Mouse (Mus musculus): ENCODE data around the gene Cabp2. TPM values are rescaled to one million over a fixed set of nuclear protein-coding genes. Genes with fewer than 3 reads are reported as not detected.

The Cabp2 gene
- polyA plus RNA-seq (2012; rRNA removed): 2.5 TPM in 1 of 2 replicates, not detected in the other

GRCm38 (mm10) chr19:4081394-4081793 lies at the start of gene Cabp2:
Gene Cabp2 (plus strand): TSS chr19:4081578.

GRCm38 (mm10) chr19:4037788-4038232 lies 43.6 kb upstream of the Cabp2 start, which contains the start of gene Gstp1:
Gene Gstp1 (minus strand): TSS chr19:4037985.

GRCm38 (mm10) chr19:4045966-4046865 lies 35.2 kb upstream of the Cabp2 start, which contains the start of gene Gstp2:
Gene Gstp2 (minus strand): TSS chr19:4046023.

GRCm38 (mm10) chr19:4059069-4059740 lies 22.2 kb upstream of the Cabp2 start, which contains the start of gene Gstp3:
Gene Gstp3 (minus strand): TSS chr19:4059569.

GRCm38 (mm10) chr19:4096642-4097440 lies 15.5 kb downstream of the Cabp2 start, which contains the start of gene Cdk2ap2:
Gene Cdk2ap2 (plus strand): TSS chr19:4097182.

GRCm38 (mm10) chr19:4099837-4100717 lies 18.7 kb downstream of the Cabp2 start, which contains the start of gene Pitpnm1:
Gene Pitpnm1 (plus strand): TSS chr19:4099998.

GRCm38 (mm10) chr19:4125741-4126696 lies 44.6 kb downstream of the Cabp2 start, which contains the start of gene Aip:
Gene Aip (minus strand): TSS chr19:4125858.

Other genes with a start within 250 kb of the Cabp2 start
- gene Chka, start 229.8 kb upstream of the Cabp2 start, polyA plus RNA-seq (2012; rRNA removed): 35.3 and 37.1 TPM in 2 replicates
- gene Tcirg1, start 174.4 kb upstream of the Cabp2 start, polyA plus RNA-seq (2012; rRNA removed): 146 and 188 TPM in 2 replicates
- 279 and 336 TPM in 2 replicates for gene Ndufs8, start 168.8 kb upstream of the Cabp2 start, polyA plus RNA-seq (2012; rRNA removed)
- gene Aldh3b1, start 151.8 kb upstream of the Cabp2 start, polyA plus RNA-seq (2012; rRNA removed): 14.9 and 17.0 TPM in 2 replicates
- 160 and 202 TPM in 2 replicates for gene Unc93b1, start 146.4 kb upstream of the Cabp2 start, polyA plus RNA-seq (2012; rRNA removed)
- gene Aldh3b3, start 122.9 kb upstream of the Cabp2 start, polyA plus RNA-seq (2012; rRNA removed): 0.15 and 0.35 TPM in 2 replicates
- 14.5 and 14.7 TPM in 2 replicates for gene Aldh3b2, start 109.2 kb upstream of the Cabp2 start, polyA plus RNA-seq (2012; rRNA removed)
- gene Acy3, start 95.0 kb upstream of the Cabp2 start, polyA plus RNA-seq (2012; rRNA removed): 55.2 and 55.9 TPM in 2 replicates
- gene Tbx10, start 88.8 kb upstream of the Cabp2 start, polyA plus RNA-seq (2012; rRNA removed): not detected in 2 replicates
- 18.7 and 25.7 TPM in 2 replicates for gene Nudt8, start 81.0 kb upstream of the Cabp2 start, polyA plus RNA-seq (2012; rRNA removed)
- 2.1 and 2.5 TPM in 2 replicates for gene Gm49405, start 81.0 kb upstream of the Cabp2 start, polyA plus RNA-seq (2012; rRNA removed)
- 10.8 and 11.5 TPM in 2 replicates for gene Doc2g, start 78.3 kb upstream of the Cabp2 start, polyA plus RNA-seq (2012; rRNA removed)
- 185 and 192 TPM in 2 replicates for gene Ndufv1, start 68.8 kb upstream of the Cabp2 start, polyA plus RNA-seq (2012; rRNA removed)
- 871 and 970 TPM in 2 replicates for gene Gstp1, start 43.6 kb upstream of the Cabp2 start, polyA plus RNA-seq (2012; rRNA removed)
- gene Gstp2, start 35.6 kb upstream of the Cabp2 start, polyA plus RNA-seq (2012; rRNA removed): 192 and 247 TPM in 2 replicates
- gene Gstp3, start 22.0 kb upstream of the Cabp2 start, polyA plus RNA-seq (2012; rRNA removed): 8.4 and 8.5 TPM in 2 replicates
- 321 and 393 TPM in 2 replicates for gene Cdk2ap2, start 15.6 kb downstream of the Cabp2 start, polyA plus RNA-seq (2012; rRNA removed)
- gene Pitpnm1, start 18.4 kb downstream of the Cabp2 start, polyA plus RNA-seq (2012; rRNA removed): 133 and 136 TPM in 2 replicates
- 65.0 and 68.8 TPM in 2 replicates for gene Aip, start 44.3 kb downstream of the Cabp2 start, polyA plus RNA-seq (2012; rRNA removed)
- gene Gpr152, start 58.2 kb downstream of the Cabp2 start, polyA plus RNA-seq (2012; rRNA removed): 0.02 and 0.05 TPM in 2 replicates
- 0.15 and 0.28 TPM in 2 replicates for gene Cabp4, start 62.5 kb downstream of the Cabp2 start, polyA plus RNA-seq (2012; rRNA removed)
- gene Coro1b, start 67.0 kb downstream of the Cabp2 start, polyA plus RNA-seq (2012; rRNA removed): 657 and 730 TPM in 2 replicates
- gene Ptprcap, start 72.0 kb downstream of the Cabp2 start, polyA plus RNA-seq (2012; rRNA removed): 74.8 and 129 TPM in 2 replicates
- gene Rps6kb2, start 81.8 kb downstream of the Cabp2 start, polyA plus RNA-seq (2012; rRNA removed): 38.0 and 53.9 TPM in 2 replicates
- gene Carns1, start 93.9 kb downstream of the Cabp2 start, polyA plus RNA-seq (2012; rRNA removed): 5.3 and 9.0 TPM in 2 replicates
- gene Tbc1d10c, start 109.7 kb downstream of the Cabp2 start, polyA plus RNA-seq (2012; rRNA removed): 9.9 and 10.0 TPM in 2 replicates
- gene Ppp1ca, start 110.5 kb downstream of the Cabp2 start, polyA plus RNA-seq (2012; rRNA removed): 488 and 523 TPM in 2 replicates
- 15.7 and 22.4 TPM in 2 replicates for gene Rad9a, start 120.1 kb downstream of the Cabp2 start, polyA plus RNA-seq (2012; rRNA removed)
- 8.3 and 14.8 TPM in 2 replicates for gene Clcf1, start 132.7 kb downstream of the Cabp2 start, polyA plus RNA-seq (2012; rRNA removed)
- not detected in 2 replicates for gene AC109138.7, start 132.8 kb downstream of the Cabp2 start, polyA plus RNA-seq (2012; rRNA removed)
- gene Pold4, start 150.3 kb downstream of the Cabp2 start, polyA plus RNA-seq (2012; rRNA removed): 86.7 and 104 TPM in 2 replicates
- 188 and 216 TPM in 2 replicates for gene Ssh3, start 187.6 kb downstream of the Cabp2 start, polyA plus RNA-seq (2012; rRNA removed)
- 4.3 and 7.3 TPM in 2 replicates for gene Ankrd13d, start 201.6 kb downstream of the Cabp2 start, polyA plus RNA-seq (2012; rRNA removed)
- 120 and 123 TPM in 2 replicates for gene Grk2, start 224.6 kb downstream of the Cabp2 start, polyA plus RNA-seq (2012; rRNA removed)

Measured in colon, adult 2 months (tissue).